Mouse (Mus musculus) erythroblast, embryonic 14.5 days (primary cell): ENCODE data around the gene Ddx20.

ENCODE experiments used
- GATA1 ChIP-seq: IDR thresholded peaks from 2 replicates; pipeline ENCODE4 v1.6.1; 2012; ENCODE audit warnings: low read length, inconsistent platforms, mixed read lengths
- TAL1 ChIP-seq: IDR thresholded peaks from 3 replicates; pipeline ENCODE4 v1.6.1; 2012; ENCODE audit warnings: low read length, inconsistent platforms, mixed read lengths

DNA sequence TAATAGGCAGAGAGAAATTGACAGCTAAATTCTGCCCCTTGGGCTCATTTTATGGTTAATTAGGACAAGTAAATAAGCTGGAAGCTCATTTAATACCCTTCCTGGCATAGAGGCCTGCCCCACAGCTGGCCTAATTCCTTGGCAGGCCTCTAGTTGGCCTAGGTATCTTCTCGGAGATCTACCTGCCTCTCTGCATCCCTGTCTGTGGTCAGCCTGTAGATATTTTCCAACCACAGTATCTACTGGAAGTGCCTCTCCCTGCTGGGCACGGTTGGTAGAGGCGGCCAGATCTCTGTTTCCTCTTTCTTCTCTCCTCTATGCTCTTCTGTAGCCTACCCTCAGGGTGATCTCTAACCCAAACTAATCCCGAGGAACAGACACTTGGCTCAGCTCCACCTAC is 32.6 kb upstream of the Ddx20 start:
- TF ChIP-seq GATA1 (no peak), TAL1 (no peak)
